Mouse (Mus musculus) stomach, embryonic 15.5 days (tissue): ENCODE measurements around the gene Opn1sw. TPM values are rescaled to one million over a fixed set of nuclear protein-coding genes. Genes with fewer than 3 reads are reported as not detected.

Source experiments
- ATAC-seq: fragments of 200-750 bp; cut with Nextera tagmentation; 2 replicates; pipeline ENCODE4 v1.8.0; 2017; ENCODE audit warnings: low read depth, moderate number of reproducible peaks, moderate TSS enrichment; ENCODE audit not compliant: insufficient read depth, low FRiP score
- H3K27ac ChIP-seq: fragments of 300-500 bp; sonication (generic); 2 replicates; pipeline ENCODE4 v1.5.1; 2015; ENCODE audit warnings: mild to moderate bottlenecking, inconsistent platforms
- H3K27me3 ChIP-seq: fragments of 300-500 bp; sonication (generic); replicated peaks from 2 replicates; pipeline ENCODE4 v1.6.1; 2015; ENCODE audit warnings: inconsistent platforms
- H3K36me3 ChIP-seq: fragments of 300-500 bp; sonication (generic); 2 replicates; pipeline ENCODE4 v1.6.1; 2015; ENCODE audit warnings: inconsistent platforms
- H3K4me1 ChIP-seq: fragments of 300-500 bp; sonication (generic); 2 replicates; pipeline ENCODE4 v1.6.1; 2015; ENCODE audit warnings: inconsistent platforms
- H3K4me2 ChIP-seq: fragments of 300-500 bp; sonication (generic); 2 replicates; pipeline ENCODE4 v1.6.1; 2015; ENCODE audit warnings: mild to moderate bottlenecking, inconsistent platforms
- H3K4me3 ChIP-seq: fragments of 300-500 bp; sonication (generic); replicated peaks from 2 replicates; pipeline ENCODE4 v1.5.1; 2015; ENCODE audit warnings: inconsistent platforms
- H3K9ac ChIP-seq: fragments of 300-500 bp; sonication (generic); 2 replicates; pipeline ENCODE4 v1.6.1; 2015; ENCODE audit warnings: inconsistent platforms
- H3K9me3 ChIP-seq: fragments of 300-500 bp; sonication (generic); 2 replicates; pipeline ENCODE4 v1.6.1; 2016; ENCODE audit warnings: inconsistent platforms
- WGBS: fragments of 180-500 bp; shearing (Covaris S2); methylation state at CpG from one replicate; pipeline ENCODE4 v1.1.7; 2015; 5-methylcytosine and 5-hydroxymethylcytosine counted together
- polyA plus RNA-seq: library from polyadenylated mRNA; unstranded; fragments of >200 nt; fragmentation: Nextera tagmentation; extraction: Ambion mirVana; gene quantifications from 2 replicates; pipeline ENCODE4 v1.2.1, GENCODE M21; 2015

The Opn1sw gene
- polyA plus RNA-seq, 1 experiment from 2014 or later = 0.30 TPM

GRCm38 (mm10) chr6:29430681-29431420, 42.6 kb upstream of the Opn1sw start:
- H3K36me3 ChIP-seq = no peaks in the 10 kb centered on the region
- no peaks in the 10 kb centered on the region for H3K9me3 ChIP-seq
- H3K4me1 ChIP-seq = peaks cover 4% of the 10 kb centered on the region; the same call in 1 of the 2 replicates
- H3K9ac ChIP-seq = no peak overlapping the region
- H3K4me3 ChIP-seq = no peak overlapping the region
- no peak for ATAC-seq
- 0 out of 2 replicates have a peak, but pooled peaks cover 18% of the 10 kb centered on the region for H3K27me3 ChIP-seq
- WGBS = 50% methylated on average over 15 of the region's 15 CpGs
- no peak overlapping the region for H3K27ac ChIP-seq
- no peak overlapping the region for H3K4me2 ChIP-seq

DNA sequence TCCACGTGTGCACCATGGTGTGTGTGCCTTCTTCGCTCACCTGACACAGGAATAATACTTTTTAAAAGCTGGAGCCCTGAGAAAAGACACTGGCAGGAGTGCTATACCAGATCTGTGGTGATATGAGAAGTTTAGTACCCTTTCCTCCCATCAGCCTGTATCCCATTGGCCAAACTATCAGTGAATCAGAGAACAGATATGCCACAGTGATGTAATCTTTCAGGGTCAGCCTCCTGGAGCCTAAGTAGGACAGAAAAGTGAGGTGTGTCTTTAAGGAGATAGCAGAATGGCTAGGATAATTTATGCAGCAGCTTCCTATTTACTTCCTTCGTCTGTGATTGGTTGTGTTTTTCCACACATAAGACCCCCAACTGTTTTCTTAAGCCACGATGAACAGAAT, 39.9 kb upstream of the Opn1sw start:
- no peak for ATAC-seq
- H3K36me3 ChIP-seq = no peaks in the 10 kb centered on the region
- no peak overlapping the region for H3K27ac ChIP-seq
- no peak overlapping the region for H3K4me3 ChIP-seq
- no peak overlapping the region for H3K9ac ChIP-seq
- no peak overlapping the region for H3K4me2 ChIP-seq
- H3K9me3 ChIP-seq = no peaks in the 10 kb centered on the region
- H3K4me1 ChIP-seq = peaks cover 4% of the 10 kb centered on the region; the same call in 1 of the 2 replicates
- WGBS = 65% methylated on average over 4 of the region's 4 CpGs
- 0 out of 2 replicates have a peak, but pooled peaks cover 13% of the 10 kb centered on the region for H3K27me3 ChIP-seq

DNA sequence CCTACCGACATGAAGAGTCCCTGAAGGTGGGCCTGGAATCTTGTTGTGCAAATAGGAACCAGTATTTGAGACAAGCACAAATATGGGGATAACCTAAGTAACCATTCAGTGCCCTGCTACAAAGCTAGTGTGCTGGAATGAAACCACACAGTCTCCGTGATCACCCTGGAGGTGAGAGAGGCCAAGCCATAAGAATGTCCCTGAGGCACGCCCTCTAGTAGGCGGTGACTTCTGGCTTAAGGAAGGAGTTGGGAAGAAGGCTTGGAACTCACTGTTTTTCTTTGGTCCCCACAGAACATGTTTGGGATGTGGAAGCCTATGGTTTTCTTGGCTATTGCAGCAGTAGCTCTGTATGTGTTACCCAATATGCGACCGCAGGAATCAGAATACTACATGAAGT, 38.1 kb upstream of the Opn1sw start:
- no peaks in the 10 kb centered on the region for H3K4me1 ChIP-seq
- no peak overlapping the region for H3K4me3 ChIP-seq
- no peak overlapping the region for H3K4me2 ChIP-seq
- no peaks in the 10 kb centered on the region for H3K36me3 ChIP-seq
- no peak for ATAC-seq
- H3K9ac ChIP-seq = no peak overlapping the region
- 68% methylated on average over 6 of the region's 6 CpGs for WGBS
- no peaks in the 10 kb centered on the region for H3K9me3 ChIP-seq
- H3K27ac ChIP-seq = no peak overlapping the region
- H3K27me3 ChIP-seq = no peaks in the 10 kb centered on the region

DNA sequence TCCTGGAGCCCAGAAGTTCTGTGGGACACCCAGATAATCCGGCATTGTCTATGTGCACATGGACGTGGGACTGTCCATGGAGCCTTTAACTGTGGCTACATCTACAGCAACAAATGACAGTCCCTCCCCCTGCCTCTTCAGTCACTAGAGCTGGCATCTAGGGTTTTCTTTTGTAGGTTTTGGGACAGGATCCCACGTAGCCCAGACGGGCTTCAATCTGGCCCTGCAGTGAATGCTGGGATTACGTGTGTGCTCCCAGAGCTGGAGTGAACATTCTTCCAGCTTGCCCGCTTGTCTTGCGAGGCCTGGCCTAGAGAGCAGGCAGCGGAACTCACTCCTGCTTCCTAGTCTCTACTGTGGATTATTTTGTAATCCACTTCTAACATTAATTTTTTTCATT, 36.9 kb upstream of the Opn1sw start:
- WGBS = 88% methylated on average over 8 of the region's 8 CpGs

DNA sequence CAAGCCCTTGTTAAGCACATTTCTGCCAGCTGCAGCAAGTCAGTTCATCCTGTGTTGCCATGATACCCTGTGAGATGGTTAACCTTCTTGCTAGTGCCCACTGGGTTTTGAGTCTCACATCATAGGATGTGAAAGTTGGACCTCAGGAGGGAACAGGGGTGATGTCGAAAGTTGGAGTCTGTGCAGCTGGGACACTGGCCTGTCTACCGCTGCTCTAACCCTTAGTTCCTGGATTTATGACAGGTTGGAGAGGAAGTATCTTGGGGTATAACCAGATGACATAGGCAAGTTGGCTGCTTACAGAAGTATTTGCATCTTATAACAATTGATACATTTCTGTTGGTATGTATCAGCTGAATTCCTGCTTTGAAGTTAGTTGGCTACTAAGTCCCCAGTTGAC, 32.3 kb upstream of the Opn1sw start:
- Histone ChIP-seq H3K27me3 (no peaks in the 10 kb centered on the region), H3K9me3 (no peaks in the 10 kb centered on the region), H3K4me2 (no peak overlapping the region), H3K4me1 (no peaks in the 10 kb centered on the region), H3K4me3 (no peak overlapping the region), H3K27ac (no peak overlapping the region), H3K9ac (no peak overlapping the region), H3K36me3 (no peaks in the 10 kb centered on the region)
- 79% methylated on average over 2 of the region's 2 CpGs for WGBS
- no peak for ATAC-seq

More for the DNA sequence above, 36.9 kb upstream of the Opn1sw start:
- Histone ChIP-seq H3K4me2 (no peak overlapping the region), H3K9me3 (no peaks in the 10 kb centered on the region), H3K27ac (no peak overlapping the region), H3K9ac (no peak overlapping the region), H3K36me3 (no peaks in the 10 kb centered on the region), H3K4me3 (no peak overlapping the region), H3K27me3 (no peaks in the 10 kb centered on the region), H3K4me1 (no peaks in the 10 kb centered on the region)
- no peak for ATAC-seq

GRCm38 (mm10) chr6:29415446-29415845, 27.2 kb upstream of the Opn1sw start:
- no peaks in the 10 kb centered on the region for H3K9me3 ChIP-seq
- no peak overlapping the region for H3K4me3 ChIP-seq
- H3K36me3 ChIP-seq = 0 out of 2 replicates have a peak, but pooled peaks cover 3% of the 10 kb centered on the region
- ATAC-seq = no peak
- no peak overlapping the region for H3K4me2 ChIP-seq
- 78% methylated on average over 9 of the region's 9 CpGs for WGBS
- no peaks in the 10 kb centered on the region for H3K27me3 ChIP-seq
- no peaks in the 10 kb centered on the region for H3K4me1 ChIP-seq
- H3K27ac ChIP-seq = no peak overlapping the region
- H3K9ac ChIP-seq = no peak overlapping the region

DNA sequence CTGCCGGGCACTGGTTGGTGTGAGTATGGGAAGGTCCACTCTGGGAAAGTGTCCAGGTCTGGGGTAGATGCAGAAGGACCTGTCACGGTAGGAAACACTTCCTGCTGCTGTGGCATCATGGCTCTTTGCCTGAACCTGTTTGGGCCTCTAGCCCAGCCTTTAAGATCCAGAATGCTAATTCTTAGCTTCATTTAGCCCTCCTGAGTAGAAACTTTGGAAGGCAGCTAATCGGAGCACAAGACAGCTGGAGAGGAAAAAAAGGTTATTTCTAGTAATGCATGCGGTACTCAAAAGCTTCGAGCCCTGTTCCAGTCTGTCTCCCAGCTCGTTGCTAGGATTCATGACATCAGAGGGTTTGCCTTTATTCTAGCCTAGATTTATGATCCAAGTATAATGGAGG, 18.1 kb upstream of the Opn1sw start:
- no peak overlapping the region for H3K27ac ChIP-seq
- 0 out of 2 replicates have a peak, but pooled peaks cover 3% of the 10 kb centered on the region for H3K36me3 ChIP-seq
- H3K4me1 ChIP-seq = peaks cover 3% of the 10 kb centered on the region; the same call in 1 of the 2 replicates
- no peak overlapping the region for H3K4me3 ChIP-seq
- no peak overlapping the region for H3K4me2 ChIP-seq
- H3K9ac ChIP-seq = no peak overlapping the region
- H3K27me3 ChIP-seq = no peaks in the 10 kb centered on the region
- H3K9me3 ChIP-seq = no peaks in the 10 kb centered on the region
- WGBS = 81% methylated on average over 6 of the region's 6 CpGs
- no peak for ATAC-seq

DNA sequence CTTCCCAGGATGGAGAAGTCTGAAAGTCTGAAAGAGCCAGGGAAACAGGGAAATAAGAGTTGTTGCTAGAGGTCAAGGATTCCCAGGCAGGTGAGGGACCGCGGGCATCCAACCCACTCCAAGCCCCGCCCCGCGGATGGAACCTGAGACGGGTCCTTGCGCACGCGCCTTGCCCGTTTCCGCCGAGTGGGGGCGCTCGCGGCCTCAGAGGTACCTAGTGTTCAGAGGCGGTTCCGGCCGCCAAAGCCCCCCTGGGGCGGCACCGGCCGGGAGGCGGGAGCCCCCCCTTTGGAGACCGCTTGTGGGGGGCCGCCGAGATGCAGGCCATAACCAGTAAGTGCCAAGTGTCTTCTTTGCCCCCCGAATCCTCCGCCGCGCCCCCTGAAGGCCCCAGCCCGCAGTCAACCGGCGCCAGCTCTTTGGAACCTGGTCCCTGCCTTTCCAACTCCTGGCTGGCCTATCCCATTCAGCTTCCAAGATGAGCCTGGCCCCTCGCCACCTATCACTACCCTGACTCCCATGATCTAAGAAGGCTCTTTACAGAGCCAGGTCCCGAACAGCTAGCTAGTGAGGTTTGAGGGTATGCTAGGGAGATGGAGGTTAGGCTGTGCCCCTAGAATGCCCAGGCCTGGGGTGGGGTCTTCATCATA, 14.6 kb upstream of the Opn1sw start:
- Histone ChIP-seq H3K4me3 (peak overlapping the region; percentile 11; the same call in 1 of the 2 replicates), H3K4me2 (peak overlapping the region; percentile 45), H3K4me1 (peaks cover 3% of the 10 kb centered on the region; the same call in 1 of the 2 replicates), H3K36me3 (no peaks in the 10 kb centered on the region), H3K9me3 (no peaks in the 10 kb centered on the region), H3K27me3 (no peaks in the 10 kb centered on the region), H3K9ac (no peak overlapping the region), H3K27ac (no peak overlapping the region)
- no peak for ATAC-seq
- WGBS = 9% methylated on average over 34 of the region's 34 CpGs

- Histone ChIP-seq H3K4me2 (no peak overlapping the region), H3K4me1 (peaks cover 13% of the 10 kb centered on the region), H3K27me3 (0 out of 2 replicates have a peak, but pooled peaks cover 7% of the 10 kb centered on the region), H3K27ac (no peak overlapping the region), H3K9ac (no peak overlapping the region), H3K36me3 (no peaks in the 10 kb centered on the region), H3K4me3 (no peak overlapping the region), H3K9me3 (no peaks in the 10 kb centered on the region)
- WGBS = 85% methylated on average over 4 of the region's 4 CpGs
- no peak for ATAC-seq
Measured at GRCm38 (mm10) chr6:29399851-29400250, 11.6 kb upstream of the Opn1sw start.

- Histone ChIP-seq H3K9ac (no peak overlapping the region), H3K36me3 (no peaks in the 10 kb centered on the region), H3K27me3 (0 out of 2 replicates have a peak, but pooled peaks cover 11% of the 10 kb centered on the region), H3K4me1 (peaks cover 11% of the 10 kb centered on the region), H3K4me3 (peak overlapping the region; percentile 61), H3K27ac (peak overlapping the region; percentile 70; the same call in 1 of the 2 replicates), H3K9me3 (no peaks in the 10 kb centered on the region), H3K4me2 (peak overlapping the region; percentile 93)
- 15% methylated on average over 6 of the region's 6 CpGs for WGBS
- no peak for ATAC-seq
Measured at GRCm38 (mm10) chr6:29397575-29397974, 9.3 kb upstream of the Opn1sw start.

DNA sequence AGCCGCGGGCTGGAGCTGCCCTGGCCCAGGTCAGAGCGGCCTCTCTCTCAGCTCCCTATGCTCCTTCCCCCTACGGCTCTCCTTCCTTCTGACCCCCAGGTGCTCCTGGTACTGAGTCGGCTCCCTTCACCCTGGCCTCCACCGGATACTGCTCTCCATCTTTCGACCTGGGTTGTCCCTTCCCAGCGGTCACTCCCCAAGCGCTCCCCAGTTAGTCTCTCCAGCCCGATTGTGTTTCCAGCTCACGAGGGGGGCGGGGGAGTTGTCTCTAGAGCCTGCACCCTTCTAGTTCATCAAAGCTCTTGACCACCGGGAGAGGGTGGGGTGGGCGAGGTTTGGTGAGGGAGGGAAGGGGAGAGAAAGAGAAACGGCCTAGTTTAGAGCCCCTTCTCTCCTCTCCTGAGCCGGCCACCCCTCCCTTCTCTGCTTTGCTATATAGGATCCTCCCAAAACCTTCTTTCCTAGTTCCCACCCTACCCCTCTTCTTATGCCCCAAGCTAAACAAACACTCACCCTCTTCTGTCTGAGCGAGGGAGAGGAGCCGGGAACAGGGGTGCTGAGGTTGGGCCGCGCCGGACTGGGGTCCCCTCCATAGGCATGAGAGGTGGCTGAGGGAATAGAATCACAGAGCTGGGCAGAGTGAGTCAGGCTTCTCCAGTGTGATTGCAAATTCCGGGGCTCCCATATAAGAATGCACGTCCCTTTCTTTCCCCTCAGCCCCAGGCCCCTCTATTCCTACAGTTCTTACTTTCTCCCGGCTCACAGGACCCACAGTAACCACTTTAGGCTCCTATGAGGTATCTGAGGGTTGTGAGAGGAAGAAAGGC, 8.7 kb upstream of the Opn1sw start:
- H3K27ac ChIP-seq = peak overlapping the region; percentile 70
- H3K27me3 ChIP-seq = 0 out of 2 replicates have a peak, but pooled peaks cover 11% of the 10 kb centered on the region
- H3K4me3 ChIP-seq = peak overlapping the region; percentile 61
- no peaks in the 10 kb centered on the region for H3K36me3 ChIP-seq
- peak overlapping the region; percentile 93 for H3K4me2 ChIP-seq
- H3K9ac ChIP-seq = peak overlapping the region; percentile 10
- H3K9me3 ChIP-seq = no peaks in the 10 kb centered on the region
- peak; percentile 67 for ATAC-seq
- 6% methylated on average over 24 of the region's 24 CpGs for WGBS
- peaks cover 10% of the 10 kb centered on the region for H3K4me1 ChIP-seq
